Mouse (Mus musculus) lung, embryonic 16.5 days (tissue): Measurements from ENCODE around the gene Wdr25. TPM values are rescaled to one million over a fixed set of nuclear protein-coding genes. Genes with fewer than 3 reads are reported as not detected.

Experiments used
- ATAC-seq: fragments of 200-750 bp; cut with Nextera tagmentation; 2 replicates; pipeline ENCODE4 v1.8.0; 2017; ENCODE audit warnings: low read depth, mild to moderate bottlenecking, moderate library complexity
- H3K27ac ChIP-seq: fragments of 300-500 bp; sonication (generic); 2 replicates; pipeline ENCODE4 v1.5.1; 2014; ENCODE audit warnings: mild to moderate bottlenecking, control low read depth, low read length
- H3K27me3 ChIP-seq: fragments of 300-500 bp; sonication (generic); 2 replicates; pipeline ENCODE4 v1.6.1; 2014; ENCODE audit warnings: low read depth, low read length, mixed read lengths; ENCODE audit not compliant: control insufficient read depth, insufficient read depth
- H3K36me3 ChIP-seq: fragments of 300-500 bp; sonication (generic); 2 replicates; pipeline ENCODE4 v1.6.1; 2014; ENCODE audit warnings: low read length; ENCODE audit not compliant: control insufficient read depth, insufficient read depth
- H3K4me1 ChIP-seq: fragments of 300-500 bp; sonication (generic); replicated peaks from 2 replicates; pipeline ENCODE4 v1.6.1; 2014; ENCODE audit warnings: low read length, mixed read lengths; ENCODE audit not compliant: control insufficient read depth, insufficient read depth
- H3K4me2 ChIP-seq: fragments of 300-500 bp; sonication (generic); 2 replicates; pipeline ENCODE4 v1.6.1; 2014; ENCODE audit warnings: low read depth, low read length, control low read depth
- H3K4me3 ChIP-seq: fragments of 300-500 bp; sonication (generic); 2 replicates; pipeline ENCODE4 v1.5.1; 2014; ENCODE audit warnings: mild to moderate bottlenecking, low read length, control low read depth
- H3K9ac ChIP-seq: fragments of 300-500 bp; sonication (generic); 2 replicates; pipeline ENCODE4 v1.6.1; 2014; ENCODE audit warnings: low read length, control low read depth
- H3K9me3 ChIP-seq: fragments of 300-500 bp; sonication (generic); 2 replicates; pipeline ENCODE4 v1.6.1; 2016; ENCODE audit warnings: low read length; ENCODE audit not compliant: control insufficient read depth
- WGBS: fragments of 180-500 bp; shearing (Covaris S2); extraction: QIAGEN DNeasy Blood & Tissue Kit; methylation state at CpG from one replicate; pipeline ENCODE4 v1.1.7; 2014; 5-methylcytosine and 5-hydroxymethylcytosine counted together
- polyA plus RNA-seq: library from polyadenylated mRNA; unstranded; fragments of >200 nt; fragmentation: Nextera tagmentation; extraction: Ambion mirVana; gene quantifications from 2 replicates; pipeline ENCODE4 v1.2.1, GENCODE M21; 2015

Gene Wdr25
- polyA plus RNA-seq, 1 experiment from 2014 or later, result 10.9 TPM

GRCm38 (mm10) chr12:108917509-108917908 lies 24.1 kb downstream of the Wdr25 start:
- 63% methylated on average over 9 of the region's 9 CpGs for WGBS
- Histone ChIP-seq H3K9me3 (no peaks in the 10 kb centered on the region), H3K9ac (no peak overlapping the region), H3K27me3 (no peaks in the 10 kb centered on the region), H3K27ac (no peak overlapping the region), H3K4me3 (no peak overlapping the region), H3K4me1 (no peaks in the 10 kb centered on the region), H3K4me2 (no peak overlapping the region), H3K36me3 (no peaks in the 10 kb centered on the region)
- ATAC-seq, result no peak

DNA sequence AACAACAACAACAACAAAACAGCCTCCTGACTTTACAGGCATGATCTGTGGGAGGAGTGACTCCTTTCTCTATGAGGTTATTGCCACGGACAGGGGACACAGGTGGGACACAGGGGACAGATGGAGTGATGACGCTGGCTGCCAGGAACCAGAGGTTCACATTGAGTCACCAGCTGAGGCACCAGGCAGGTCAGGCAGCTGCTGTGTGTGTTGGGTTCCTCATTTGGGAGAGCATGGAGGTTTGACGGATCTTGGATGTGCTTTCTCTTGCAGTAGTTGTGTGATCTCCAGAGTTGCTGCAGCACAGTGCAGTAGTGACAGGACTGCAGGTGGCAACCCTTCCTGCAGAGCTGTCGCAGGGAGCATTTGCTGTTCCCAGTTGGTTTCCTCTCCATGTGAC lies 25.3 kb downstream of the Wdr25 start:
- H3K36me3 ChIP-seq, result no peaks in the 10 kb centered on the region
- H3K4me3 ChIP-seq, result no peak overlapping the region
- H3K27ac ChIP-seq, result no peak overlapping the region
- H3K9ac ChIP-seq, result no peak overlapping the region
- no peak overlapping the region for H3K4me2 ChIP-seq
- WGBS, result 66% methylated on average over 4 of the region's 4 CpGs
- H3K9me3 ChIP-seq, result no peaks in the 10 kb centered on the region
- ATAC-seq, result no peak
- no peaks in the 10 kb centered on the region for H3K27me3 ChIP-seq
- H3K4me1 ChIP-seq, result no peaks in the 10 kb centered on the region

- Histone ChIP-seq H3K9ac (no peak overlapping the region), H3K4me1 (no peaks in the 10 kb centered on the region), H3K27me3 (no peaks in the 10 kb centered on the region), H3K36me3 (no peaks in the 10 kb centered on the region), H3K27ac (no peak overlapping the region), H3K4me3 (no peak overlapping the region), H3K4me2 (no peak overlapping the region), H3K9me3 (no peaks in the 10 kb centered on the region)
- ATAC-seq, result no peak
- WGBS, result 52% methylated on average over 10 of the region's 11 CpGs
These were observed 33.2 kb downstream of the Wdr25 start for GRCm38 (mm10) chr12:108926606-108927111.

- H3K4me1 ChIP-seq, result no peaks in the 10 kb centered on the region
- H3K27ac ChIP-seq, result no peak overlapping the region
- H3K4me3 ChIP-seq, result no peak overlapping the region
- no peaks in the 10 kb centered on the region for H3K9me3 ChIP-seq
- no peaks in the 10 kb centered on the region for H3K36me3 ChIP-seq
- H3K27me3 ChIP-seq, result no peaks in the 10 kb centered on the region
- H3K9ac ChIP-seq, result no peak overlapping the region
- 77% methylated on average over 2 of the region's 2 CpGs for WGBS
- no peak for ATAC-seq
- H3K4me2 ChIP-seq, result no peak overlapping the region
These were observed 34.8 kb downstream of the Wdr25 start for GRCm38 (mm10) chr12:108928249-108928648.

DNA sequence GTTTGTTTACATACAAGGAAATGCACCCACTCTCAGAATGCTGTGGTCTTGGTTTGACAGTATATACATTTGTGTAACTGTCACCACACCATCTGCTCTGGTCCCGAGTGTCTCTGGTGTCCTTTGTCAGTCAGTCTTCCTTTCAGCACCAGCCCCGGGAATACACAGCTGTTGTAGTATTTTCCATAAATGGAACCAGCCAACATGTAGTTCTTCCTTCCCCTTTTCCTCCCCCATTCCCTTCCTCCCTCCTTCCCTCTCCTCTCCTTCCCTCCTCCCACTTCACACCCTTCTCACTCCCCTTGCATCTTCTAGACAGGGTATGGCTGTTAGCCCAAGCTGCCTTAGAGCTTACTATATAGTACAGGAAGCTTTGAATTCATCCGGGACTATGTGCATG lies 36.0 kb downstream of the Wdr25 start:
- H3K9ac ChIP-seq, result no peak overlapping the region
- WGBS, result 54% methylated on average over 3 of the region's 3 CpGs
- H3K27me3 ChIP-seq, result no peaks in the 10 kb centered on the region
- no peak overlapping the region for H3K4me2 ChIP-seq
- H3K4me3 ChIP-seq, result no peak overlapping the region
- ATAC-seq, result peak; percentile 72
- no peak overlapping the region for H3K27ac ChIP-seq
- no peaks in the 10 kb centered on the region for H3K36me3 ChIP-seq
- H3K9me3 ChIP-seq, result no peaks in the 10 kb centered on the region
- no peaks in the 10 kb centered on the region for H3K4me1 ChIP-seq

GRCm38 (mm10) chr12:108931341-108932053 lies 38.1 kb downstream of the Wdr25 start:
- H3K36me3 ChIP-seq, result no peaks in the 10 kb centered on the region
- H3K9ac ChIP-seq, result no peak overlapping the region; the same call in 1 of the 2 replicates
- H3K9me3 ChIP-seq, result no peaks in the 10 kb centered on the region
- 58% methylated on average over 7 of the region's 7 CpGs for WGBS
- no peaks in the 10 kb centered on the region for H3K27me3 ChIP-seq
- no peaks in the 10 kb centered on the region for H3K4me1 ChIP-seq
- no peak overlapping the region for H3K4me2 ChIP-seq
- H3K4me3 ChIP-seq, result no peak overlapping the region
- no peak for ATAC-seq
- H3K27ac ChIP-seq, result no peak overlapping the region

DNA sequence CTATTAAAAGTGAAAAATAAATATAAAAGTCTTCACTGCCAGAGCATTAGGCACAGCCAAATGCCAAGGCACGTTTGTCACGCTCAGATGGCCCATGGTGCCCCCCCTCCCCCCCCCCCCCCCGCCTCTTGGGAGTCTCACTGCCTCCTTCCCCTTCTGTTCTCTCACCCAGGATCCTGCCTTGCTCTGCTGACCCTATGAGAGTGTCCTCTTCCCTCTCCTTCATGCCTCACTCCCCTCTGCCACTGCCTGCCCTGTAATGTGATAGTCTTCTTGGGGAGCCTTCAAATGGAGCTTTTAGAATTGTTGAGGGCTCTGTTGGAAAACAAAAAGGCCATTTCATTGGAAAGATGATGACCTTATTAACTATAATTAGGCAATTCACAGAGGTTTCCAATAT lies 38.7 kb downstream of the Wdr25 start:
- no peak for ATAC-seq
- 34% methylated on average over 2 of the region's 3 CpGs for WGBS

DNA sequence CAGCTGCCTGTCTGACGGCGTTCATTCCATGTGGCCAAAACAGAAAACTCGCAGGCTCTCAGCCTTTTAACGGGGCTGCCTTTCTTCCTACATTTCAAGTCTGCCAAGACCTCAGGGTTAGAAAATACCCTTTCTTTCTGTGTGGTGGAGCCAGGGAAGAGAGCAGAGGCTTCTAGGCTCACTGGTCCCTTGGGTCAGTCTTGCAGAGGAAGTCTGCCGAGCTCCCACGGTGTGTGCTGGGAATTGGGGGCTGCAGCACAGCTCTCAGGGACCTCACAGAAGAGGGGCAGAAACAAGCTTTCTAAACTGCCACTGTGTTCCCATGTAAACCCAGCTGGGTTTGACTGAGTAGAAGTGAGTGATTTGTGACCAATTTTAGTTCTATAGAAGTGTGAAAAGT lies 40.8 kb downstream of the Wdr25 start:
- no peak overlapping the region for H3K9ac ChIP-seq
- no peak for ATAC-seq
- H3K4me2 ChIP-seq, result no peak overlapping the region
- no peak overlapping the region for H3K4me3 ChIP-seq
- WGBS, result 69% methylated on average over 6 of the region's 6 CpGs
- no peaks in the 10 kb centered on the region for H3K4me1 ChIP-seq
- no peaks in the 10 kb centered on the region for H3K36me3 ChIP-seq
- no peaks in the 10 kb centered on the region for H3K9me3 ChIP-seq
- H3K27me3 ChIP-seq, result no peaks in the 10 kb centered on the region
- H3K27ac ChIP-seq, result peak overlapping the region; percentile 0; the same call in 1 of the 2 replicates

More for the DNA sequence above, 38.7 kb downstream of the Wdr25 start:
- no peak overlapping the region for H3K27ac ChIP-seq
- H3K9me3 ChIP-seq, result no peaks in the 10 kb centered on the region
- no peaks in the 10 kb centered on the region for H3K36me3 ChIP-seq
- no peak overlapping the region for H3K4me3 ChIP-seq
- no peaks in the 10 kb centered on the region for H3K4me1 ChIP-seq
- H3K4me2 ChIP-seq, result no peak overlapping the region
- no peaks in the 10 kb centered on the region for H3K27me3 ChIP-seq
- no peak overlapping the region for H3K9ac ChIP-seq

DNA sequence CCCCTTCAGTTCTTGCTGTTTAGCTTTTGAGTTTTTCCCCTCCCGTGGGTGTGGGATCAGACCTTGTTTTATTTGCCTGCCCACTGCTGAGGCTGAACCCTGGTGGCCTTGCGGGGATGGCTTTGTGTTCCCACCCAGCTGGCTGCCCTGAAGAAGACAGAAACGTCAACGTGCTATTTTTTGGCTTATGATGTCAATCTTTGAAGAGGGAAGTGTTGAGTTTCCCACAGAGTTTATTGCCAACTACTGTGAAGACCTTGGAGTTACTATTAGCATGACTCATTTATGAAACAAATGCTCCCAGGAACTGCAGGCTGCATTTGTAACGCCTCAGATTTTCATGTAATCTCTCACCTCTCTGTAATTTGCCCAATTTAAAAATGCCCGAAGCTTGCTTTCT lies 43.4 kb downstream of the Wdr25 start:
- no peak for ATAC-seq
- no peaks in the 10 kb centered on the region for H3K4me1 ChIP-seq
- H3K36me3 ChIP-seq, result no peaks in the 10 kb centered on the region
- H3K9ac ChIP-seq, result no peak overlapping the region
- H3K9me3 ChIP-seq, result no peaks in the 10 kb centered on the region
- no peak overlapping the region for H3K4me2 ChIP-seq
- H3K4me3 ChIP-seq, result no peak overlapping the region
- no peaks in the 10 kb centered on the region for H3K27me3 ChIP-seq
- WGBS, result 51% methylated on average over 6 of the region's 6 CpGs
- no peak overlapping the region for H3K27ac ChIP-seq
